Mouse (Mus musculus) heart, embryonic 14.5 days (tissue): Measurements from ENCODE around the gene Cacna1d. TPM values are rescaled to one million over a fixed set of nuclear protein-coding genes. Genes with fewer than 3 reads are reported as not detected.

Experiments used
- ATAC-seq: fragments of 200-750 bp; cut with Nextera tagmentation; 2 replicates; pipeline ENCODE4 v1.8.0; 2017; ENCODE audit warnings: low read depth, moderate TSS enrichment; ENCODE audit not compliant: insufficient number of reproducible peaks, insufficient read depth, low FRiP score
- H3K27ac ChIP-seq, 2 experiments: fragments of 200-500 bp in 1 of 2; fragments of 300-500 bp in 1 of 2; sonication (generic) in 1 of 2; replicated peaks in 1 of 2; 2 replicates each; pipeline ENCODE4 v1.5.1; 2012 to 2014; ENCODE audit warnings: low read depth in 2 of 2, low read length in 2 of 2, control low read depth in 1 of 2, mild to moderate bottlenecking in 1 of 2, mixed read lengths in 1 of 2; ENCODE audit not compliant: control insufficient read depth in 1 of 2, insufficient read depth in 1 of 2
- H3K27me3 ChIP-seq: fragments of 300-500 bp; sonication (generic); 2 replicates; pipeline ENCODE4 v1.6.1; 2014; ENCODE audit warnings: mild to moderate bottlenecking, low read length, control low read depth; ENCODE audit not compliant: control insufficient read depth, insufficient read depth
- H3K36me3 ChIP-seq: fragments of 300-500 bp; sonication (generic); 2 replicates; pipeline ENCODE4 v1.6.1; 2014; ENCODE audit warnings: mild to moderate bottlenecking, control low read depth, low read length, mixed read lengths; ENCODE audit not compliant: control insufficient read depth, insufficient read depth
- H3K4me1 ChIP-seq, 2 experiments: fragments of 200-500 bp in 1 of 2; fragments of 300-500 bp in 1 of 2; sonication (generic) in 1 of 2; 2 replicates each; pipeline ENCODE4 v1.6.1; 2012 to 2014; ENCODE audit warnings: low read length in 2 of 2, control low read depth in 1 of 2, mixed read lengths in 1 of 2; ENCODE audit not compliant: control insufficient read depth in 2 of 2, insufficient read depth in 2 of 2
- H3K4me2 ChIP-seq: fragments of 300-500 bp; sonication (generic); 2 replicates; pipeline ENCODE4 v1.6.1; 2014; ENCODE audit warnings: mild to moderate bottlenecking, low read length
- H3K4me3 ChIP-seq, 2 experiments: fragments of 200-500 bp in 1 of 2; fragments of 300-500 bp in 1 of 2; sonication (generic) in 1 of 2; 2 replicates each; pipeline ENCODE4 v1.5.1; 2012 to 2014; ENCODE audit warnings: low read length in 2 of 2, mild to moderate bottlenecking in 2 of 2, control low read depth in 1 of 2, low read depth in 1 of 2, moderate library complexity in 1 of 2; ENCODE audit not compliant: control insufficient read depth in 1 of 2, insufficient read depth in 1 of 2
- H3K9ac ChIP-seq: fragments of 300-500 bp; sonication (generic); 2 replicates; pipeline ENCODE4 v1.6.1; 2014; ENCODE audit warnings: mild to moderate bottlenecking, low read length
- H3K9me3 ChIP-seq: fragments of 300-500 bp; sonication (generic); 2 replicates; pipeline ENCODE4 v1.6.1; 2016; ENCODE audit warnings: low read length, control low read depth; ENCODE audit not compliant: control insufficient read depth
- WGBS: fragments of 180-500 bp; shearing (Covaris S2); extraction: QIAGEN DNeasy Blood & Tissue Kit; methylation state at CpG from one replicate; pipeline ENCODE4 v1.1.7; 2014; 5-methylcytosine and 5-hydroxymethylcytosine counted together
- polyA plus RNA-seq: library from polyadenylated mRNA; unstranded; fragments of >200 nt; fragmentation: Nextera tagmentation; extraction: Ambion mirVana; gene quantifications from 2 replicates; pipeline ENCODE4 v1.2.1, GENCODE M21; 2014

Cacna1d gene
- polyA plus RNA-seq, 1 experiment from 2014 or later: 13.1 TPM

DNA sequence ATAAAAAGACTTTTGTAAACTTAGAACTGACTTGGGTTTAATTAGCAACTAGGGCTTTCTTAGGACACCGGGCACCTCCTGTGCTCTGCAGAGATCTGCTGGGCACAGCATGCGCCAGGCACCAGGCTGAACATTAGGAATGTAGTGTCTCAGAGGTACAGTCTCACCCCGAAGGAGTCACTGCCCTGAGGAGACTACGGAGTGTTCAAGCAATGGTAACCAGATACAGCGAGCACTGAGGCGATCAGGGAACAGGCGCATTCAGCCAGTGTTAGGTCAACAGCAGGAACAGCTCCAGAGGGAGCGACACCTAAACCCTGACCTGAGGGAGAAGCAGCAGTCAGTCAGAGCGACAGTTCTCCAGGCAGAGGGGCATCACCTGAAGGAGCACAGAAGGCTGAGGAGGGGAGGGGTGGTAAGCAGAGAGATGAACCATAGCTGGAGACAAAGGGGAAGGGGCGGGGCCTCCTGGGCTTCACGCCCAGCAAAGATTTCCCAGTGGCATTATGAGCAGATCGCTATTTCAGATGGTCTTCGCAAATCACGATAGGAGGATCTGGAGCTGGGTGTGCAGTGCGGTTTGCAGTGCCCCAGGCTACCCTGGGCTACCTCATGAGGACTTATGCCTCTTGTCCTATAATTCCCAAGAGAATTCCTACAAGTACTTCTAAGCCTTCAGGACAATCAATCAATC, 413.0 kb downstream of the Cacna1d start:
- Histone ChIP-seq H3K4me1 (peaks cover 0 to 6% of the 10 kb centered on the region in 2 experiments; a peak in 2 of 4 replicates), H3K4me3 (no peak overlapping the region), H3K9ac (no peak overlapping the region), H3K36me3 (no peaks in the 10 kb centered on the region), H3K27ac (no peak overlapping the region), H3K27me3 (no peaks in the 10 kb centered on the region), H3K9me3 (0 out of 2 replicates have a peak, but pooled peaks cover 3% of the 10 kb centered on the region), H3K4me2 (no peak overlapping the region)
- ATAC-seq: no peak
- 83% methylated on average over 15 of the region's 15 CpGs for WGBS

DNA sequence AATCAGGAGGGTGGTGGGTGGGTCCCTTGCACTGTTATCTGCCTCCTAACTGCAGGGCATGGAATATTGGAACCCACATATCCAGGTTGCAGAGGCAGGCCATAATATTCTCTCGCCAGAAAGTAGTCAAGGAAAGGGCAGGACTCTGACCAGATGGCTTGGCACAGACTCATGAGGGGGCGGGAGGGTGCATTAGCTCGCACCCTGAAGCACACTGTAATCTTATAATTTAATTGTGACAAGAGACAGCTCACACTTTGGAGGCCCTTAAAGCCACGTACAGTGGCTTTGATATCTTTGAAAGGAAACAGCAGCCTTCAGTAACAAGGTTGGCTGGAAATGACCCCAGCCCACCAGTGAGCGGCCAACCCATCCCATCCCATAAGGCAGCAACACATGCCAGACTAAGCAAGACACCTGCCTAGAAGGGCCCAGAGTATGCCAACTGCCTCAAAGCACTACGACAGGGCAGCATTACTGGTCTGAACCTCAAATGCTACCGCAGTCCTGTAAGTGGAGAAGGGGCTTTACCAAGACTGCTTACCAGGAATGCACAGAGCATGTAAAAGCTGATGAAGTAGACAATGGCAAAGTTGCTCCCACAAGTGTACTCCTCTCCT, 415.9 kb downstream of the Cacna1d start:
- ATAC-seq: no peak; the same call in 1 of the 2 replicates
- Histone ChIP-seq H3K4me2 (no peak overlapping the region), H3K4me3 (no peak overlapping the region), H3K4me1 (peaks cover 0 to 6% of the 10 kb centered on the region in 2 experiments; a peak in 2 of 4 replicates), H3K9ac (no peak overlapping the region), H3K9me3 (no peaks in the 10 kb centered on the region), H3K36me3 (no peaks in the 10 kb centered on the region), H3K27ac (no peak overlapping the region), H3K27me3 (no peaks in the 10 kb centered on the region)
- WGBS: 41% methylated on average over 7 of the region's 7 CpGs

DNA sequence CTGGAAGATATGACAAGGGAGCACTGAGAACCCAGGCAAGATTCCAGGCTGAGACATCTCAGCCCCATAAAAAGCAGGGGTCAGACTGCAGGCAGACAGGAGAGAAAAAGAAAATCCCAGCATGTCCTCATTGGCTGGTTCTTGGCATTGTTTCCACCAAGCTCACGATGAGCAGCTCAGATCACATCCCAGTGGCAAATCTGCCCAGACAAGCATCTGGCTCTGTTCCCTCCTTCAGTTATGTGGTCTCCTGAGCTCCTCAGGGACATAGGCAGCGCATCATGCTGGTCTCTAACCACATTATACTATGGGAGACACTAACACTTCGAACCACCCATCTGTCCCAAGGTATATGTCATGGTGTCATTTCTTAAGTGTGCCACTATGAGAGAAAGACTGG, 422.7 kb downstream of the Cacna1d start:
- ATAC-seq: no peak
- Histone ChIP-seq H3K9ac (no peak overlapping the region), H3K4me1 (no peaks in the 10 kb centered on the region), H3K27me3 (no peaks in the 10 kb centered on the region), H3K36me3 (no peaks in the 10 kb centered on the region), H3K9me3 (no peaks in the 10 kb centered on the region), H3K4me2 (no peak overlapping the region), H3K27ac (no peak overlapping the region), H3K4me3 (no peak overlapping the region)
- 74% methylated on average over 3 of the region's 3 CpGs for WGBS

DNA sequence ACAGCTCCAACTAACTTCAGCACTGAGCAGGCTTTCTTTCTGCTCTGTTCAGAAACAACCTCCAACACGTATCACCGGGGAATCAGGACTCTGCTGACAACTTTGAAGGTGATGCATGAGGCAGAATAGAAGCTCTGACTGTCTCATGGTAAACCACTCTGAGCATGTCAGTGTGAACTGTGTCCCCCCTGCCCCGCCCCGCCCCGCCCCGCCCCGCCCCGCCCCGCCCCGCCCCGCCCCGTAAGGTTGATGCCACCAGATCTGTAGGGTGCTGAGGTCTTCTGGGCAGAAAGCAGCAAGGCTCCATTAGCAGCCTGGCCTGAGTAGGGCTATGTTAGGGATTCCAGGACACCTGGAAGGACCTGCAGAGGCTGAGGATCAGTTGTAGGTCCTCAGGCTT, 424.5 kb downstream of the Cacna1d start:
- no peaks in the 10 kb centered on the region for H3K36me3 ChIP-seq
- no peak for ATAC-seq
- no peak overlapping the region for H3K9ac ChIP-seq
- H3K4me2 ChIP-seq: no peak overlapping the region
- no peaks in the 10 kb centered on the region for H3K27me3 ChIP-seq
- H3K27ac ChIP-seq: no peak overlapping the region
- WGBS: 83% methylated on average over 12 of the region's 12 CpGs
- H3K4me3 ChIP-seq: no peak overlapping the region
- no peaks in the 10 kb centered on the region for H3K9me3 ChIP-seq
- no peaks in the 10 kb centered on the region for H3K4me1 ChIP-seq

DNA sequence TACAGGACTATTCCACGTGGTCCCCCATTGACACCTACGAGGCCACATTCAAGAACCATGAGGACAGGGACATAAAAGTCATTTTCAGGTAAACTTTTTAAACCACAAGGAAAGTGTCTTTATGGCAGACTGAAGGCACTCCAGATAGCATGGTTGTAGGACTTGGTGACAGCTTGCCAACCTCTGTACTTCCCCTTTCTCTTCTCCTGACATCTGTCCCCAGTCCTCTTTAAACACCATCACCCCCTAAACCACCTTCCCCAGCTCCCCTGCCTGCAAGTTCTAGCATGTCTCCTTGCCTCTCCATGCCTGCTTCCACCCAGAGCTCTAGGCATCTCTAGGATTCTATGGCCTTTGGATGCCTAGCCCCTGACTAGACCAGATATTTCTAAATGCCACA, 426.4 kb downstream of the Cacna1d start:
- no peaks in the 10 kb centered on the region for H3K36me3 ChIP-seq
- no peak overlapping the region for H3K4me3 ChIP-seq
- H3K27me3 ChIP-seq: no peaks in the 10 kb centered on the region
- no peak overlapping the region for H3K27ac ChIP-seq
- H3K9ac ChIP-seq: no peak overlapping the region
- no peak overlapping the region for H3K4me2 ChIP-seq
- no peaks in the 10 kb centered on the region for H3K4me1 ChIP-seq
- H3K9me3 ChIP-seq: no peaks in the 10 kb centered on the region
- no peak for ATAC-seq
- WGBS: 79% methylated on average over 2 of the region's 2 CpGs

DNA sequence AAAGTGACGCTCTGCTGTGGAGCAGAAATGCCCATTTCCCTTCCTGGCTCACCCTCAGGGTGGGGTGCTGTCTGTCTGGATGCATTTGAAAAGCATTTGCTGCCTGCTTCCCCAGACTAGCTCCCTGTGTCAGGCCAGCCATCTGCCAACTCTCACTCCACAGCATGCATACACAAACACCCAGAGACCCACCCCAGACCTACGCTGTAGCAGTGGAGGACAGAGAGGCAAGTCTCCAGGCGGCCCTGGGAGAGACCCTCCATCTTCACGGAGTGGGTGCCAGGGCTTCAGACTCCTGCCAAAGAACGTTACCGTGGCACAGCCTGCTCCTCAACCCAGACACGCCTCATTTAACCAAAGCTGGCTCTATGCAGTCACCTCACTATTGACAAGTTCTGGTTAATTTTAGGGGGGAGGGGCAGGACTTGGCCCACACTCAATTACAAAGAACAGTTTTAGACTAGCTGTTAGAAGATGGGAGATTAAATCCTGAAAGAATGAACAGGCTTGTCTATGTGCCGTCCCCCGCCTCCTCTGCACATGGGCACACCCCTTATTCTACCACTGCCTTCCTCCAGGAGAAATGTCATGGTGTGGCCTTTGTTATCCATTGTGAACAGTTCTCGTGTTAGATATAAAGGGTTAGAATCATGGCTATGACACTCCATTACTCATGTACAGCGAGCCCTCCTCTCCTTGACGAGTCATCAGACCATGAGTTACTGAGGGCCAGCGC, 435.1 kb downstream of the Cacna1d start:
- H3K4me2 ChIP-seq: no peak overlapping the region

DNA sequence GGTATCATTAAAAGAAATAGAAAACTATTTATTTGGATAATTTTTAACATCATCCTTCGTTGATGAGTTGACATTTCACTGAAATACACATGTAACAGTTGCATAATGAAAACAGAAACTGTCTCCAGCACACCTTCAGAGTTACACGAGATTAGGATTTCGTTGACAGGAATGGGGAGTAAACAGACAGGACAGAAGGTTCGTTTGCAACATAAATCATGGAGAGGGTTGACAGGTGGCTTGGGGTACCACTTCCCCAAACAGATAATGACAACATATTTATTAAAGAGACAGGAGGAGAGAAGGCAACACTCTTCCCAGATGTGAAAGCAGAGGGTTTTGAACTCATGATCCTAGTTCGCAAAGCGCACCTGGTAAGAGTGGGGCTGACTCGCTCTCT, 436.3 kb downstream of the Cacna1d start:
- 73% methylated on average over 7 of the region's 7 CpGs for WGBS
- no peak overlapping the region for H3K4me3 ChIP-seq
- no peak overlapping the region for H3K27ac ChIP-seq
- H3K9ac ChIP-seq: no peak overlapping the region
- ATAC-seq: no peak
- no peaks in the 10 kb centered on the region for H3K4me1 ChIP-seq
- no peaks in the 10 kb centered on the region for H3K36me3 ChIP-seq
- no peak overlapping the region for H3K4me2 ChIP-seq
- H3K27me3 ChIP-seq: no peaks in the 10 kb centered on the region
- H3K9me3 ChIP-seq: no peaks in the 10 kb centered on the region

More for the DNA sequence above, 435.1 kb downstream of the Cacna1d start:
- Histone ChIP-seq H3K36me3 (no peaks in the 10 kb centered on the region), H3K27ac (no peak overlapping the region), H3K27me3 (no peaks in the 10 kb centered on the region), H3K4me1 (no peaks in the 10 kb centered on the region), H3K9ac (no peak overlapping the region), H3K4me3 (no peak overlapping the region), H3K9me3 (no peaks in the 10 kb centered on the region)
- WGBS: 66% methylated on average over 13 of the region's 13 CpGs
- no peak for ATAC-seq
